Mouse (Mus musculus) megakaryocyte, embryonic 14.5 days (primary cell): ENCODE data around the gene Nup107.

ENCODE experiments used
- FLI1 ChIP-seq: IDR thresholded peaks from 2 replicates; pipeline ENCODE4 v1.6.1; 2012; ENCODE audit warnings: low read length, inconsistent platforms, mixed read lengths
- GATA1 ChIP-seq: IDR thresholded peaks from 3 replicates; pipeline ENCODE4 v1.6.1; 2012; ENCODE audit warnings: mixed read lengths, low read length, inconsistent platforms, borderline replicate concordance

GRCm38 (mm10) chr10:117778951-117779350 is 13.6 kb downstream of the Nup107 start:
- TF ChIP-seq FLI1 (no peak), GATA1 (no peak)
